Mouse (Mus musculus): ENCODE results near the gene Hdac9. TPM values are rescaled to one million over a fixed set of nuclear protein-coding genes. Genes with fewer than 3 reads are reported as not detected.

The Hdac9 gene
- polyA plus RNA-seq, 1 experiment from 2014 or later, result 1.5 TPM

GRCm38 (mm10) chr12:34906376-34906703 is 10.6 kb downstream of the Hdac9 start:
- Histone ChIP-seq H3K36me3 (ENCODE audit: control insufficient read depth, insufficient read depth, low read length) (no peaks in the 10 kb centered on the region), H3K27ac (replicated peaks) (no peak overlapping the region), H3K9me3 (ENCODE audit: control insufficient read depth, low read length) (no peaks in the 10 kb centered on the region), H3K4me2 (replicated peaks; ENCODE audit: low read depth) (peak overlapping the region; percentile 93), H3K4me3 (ENCODE audit: low read depth, low read length) (peak overlapping the region; percentile 59), H3K4me1 (replicated peaks; ENCODE audit: control insufficient read depth, insufficient read depth) (no peaks in the 10 kb centered on the region), H3K27me3 (ENCODE audit: control insufficient read depth, insufficient read depth, low read length) (peaks cover 3% of the 10 kb centered on the region; the same call in 1 of the 2 replicates), H3K9ac (ENCODE audit: low read length) (peak overlapping the region; percentile 38)
- no peak for ATAC-seq (ENCODE audit: low FRiP score, low TSS enrichment)
- WGBS, result 1% methylated on average over 10 of the region's 10 CpGs
- DNase-seq (ENCODE audit: low spot score), result no peak
- TF ChIP-seq EP300 (optimal IDR thresholded peaks at IDR 0.05) (no peak), CTCF (IDR thresholded peaks at IDR 0.05; ENCODE audit: low read depth) (no peak)

- Histone ChIP-seq H3K4me1 (replicated peaks; ENCODE audit: control insufficient read depth, insufficient read depth) (no peaks in the 10 kb centered on the region), H3K27me3 (ENCODE audit: control insufficient read depth, insufficient read depth, low read length) (no peaks in the 10 kb centered on the region), H3K4me3 (ENCODE audit: low read depth, low read length) (no peak overlapping the region), H3K27ac (replicated peaks) (no peak overlapping the region), H3K4me2 (replicated peaks; ENCODE audit: low read depth) (no peak overlapping the region), H3K36me3 (ENCODE audit: control insufficient read depth, insufficient read depth, low read length) (no peaks in the 10 kb centered on the region), H3K9me3 (ENCODE audit: control insufficient read depth, low read length) (no peaks in the 10 kb centered on the region), H3K9ac (ENCODE audit: low read length) (no peak overlapping the region)
- ATAC-seq (ENCODE audit: low FRiP score, low TSS enrichment) (no peak), DNase-seq (ENCODE audit: low spot score) (no peak)
- WGBS, result 80% methylated on average over 8 of the region's 8 CpGs
- TF ChIP-seq EP300 (optimal IDR thresholded peaks at IDR 0.05) (no peak), CTCF (IDR thresholded peaks at IDR 0.05; ENCODE audit: low read depth) (no peak)
These were observed 16.7 kb downstream of the Hdac9 start for GRCm38 (mm10) chr12:34900241-34900640.

GRCm38 (mm10) chr12:34894867-34895266 is 22.0 kb downstream of the Hdac9 start:
- TF ChIP-seq EP300 (optimal IDR thresholded peaks at IDR 0.05) (no peak), CTCF (IDR thresholded peaks at IDR 0.05; ENCODE audit: low read depth) (peak; percentile 33)
- no peaks in the 10 kb centered on the region for H3K4me1 ChIP-seq (replicated peaks; ENCODE audit: control insufficient read depth, insufficient read depth)
- H3K36me3 ChIP-seq (ENCODE audit: control insufficient read depth, insufficient read depth, low read length), result no peaks in the 10 kb centered on the region
- H3K4me3 ChIP-seq (ENCODE audit: low read depth, low read length), result no peak overlapping the region
- H3K4me2 ChIP-seq (replicated peaks; ENCODE audit: low read depth), result no peak overlapping the region
- no peak for DNase-seq (ENCODE audit: low spot score)
- ATAC-seq (ENCODE audit: low FRiP score, low TSS enrichment), result no peak
- H3K9me3 ChIP-seq (ENCODE audit: control insufficient read depth, low read length), result no peaks in the 10 kb centered on the region
- no peak overlapping the region for H3K27ac ChIP-seq (replicated peaks)
- no peaks in the 10 kb centered on the region for H3K27me3 ChIP-seq (ENCODE audit: control insufficient read depth, insufficient read depth, low read length)
- WGBS, result 73% methylated on average over 5 of the region's 5 CpGs
- H3K9ac ChIP-seq (ENCODE audit: low read length), result no peak overlapping the region

GRCm38 (mm10) chr12:34888694-34889093 is 28.2 kb downstream of the Hdac9 start:
- Histone ChIP-seq H3K9ac (ENCODE audit: low read length) (no peak overlapping the region), H3K27me3 (ENCODE audit: control insufficient read depth, insufficient read depth, low read length) (no peaks in the 10 kb centered on the region), H3K9me3 (ENCODE audit: control insufficient read depth, low read length) (no peaks in the 10 kb centered on the region), H3K4me1 (replicated peaks; ENCODE audit: control insufficient read depth, insufficient read depth) (no peaks in the 10 kb centered on the region), H3K4me2 (replicated peaks; ENCODE audit: low read depth) (no peak overlapping the region), H3K27ac (replicated peaks) (no peak overlapping the region), H3K36me3 (ENCODE audit: control insufficient read depth, insufficient read depth, low read length) (no peaks in the 10 kb centered on the region), H3K4me3 (ENCODE audit: low read depth, low read length) (no peak overlapping the region)
- no peak for ATAC-seq (ENCODE audit: low FRiP score, low TSS enrichment)
- TF ChIP-seq EP300 (optimal IDR thresholded peaks at IDR 0.05) (no peak), CTCF (IDR thresholded peaks at IDR 0.05; ENCODE audit: low read depth) (no peak)
- DNase-seq (ENCODE audit: low spot score), result no peak
- WGBS, result 75% methylated on average over 4 of the region's 4 CpGs

- Histone ChIP-seq H3K4me2 (replicated peaks; ENCODE audit: low read depth) (no peak overlapping the region), H3K4me1 (replicated peaks; ENCODE audit: control insufficient read depth, insufficient read depth) (no peaks in the 10 kb centered on the region), H3K27me3 (ENCODE audit: control insufficient read depth, insufficient read depth, low read length) (no peaks in the 10 kb centered on the region), H3K9ac (ENCODE audit: low read length) (no peak overlapping the region), H3K36me3 (ENCODE audit: control insufficient read depth, insufficient read depth, low read length) (no peaks in the 10 kb centered on the region), H3K27ac (replicated peaks) (no peak overlapping the region), H3K4me3 (ENCODE audit: low read depth, low read length) (no peak overlapping the region), H3K9me3 (ENCODE audit: control insufficient read depth, low read length) (no peaks in the 10 kb centered on the region)
- DNase-seq (ENCODE audit: low spot score), result no peak
- TF ChIP-seq EP300 (optimal IDR thresholded peaks at IDR 0.05) (no peak), CTCF (IDR thresholded peaks at IDR 0.05; ENCODE audit: low read depth) (no peak)
- ATAC-seq (ENCODE audit: low FRiP score, low TSS enrichment), result no peak
- WGBS, result 75% methylated on average over 2 of the region's 2 CpGs
These were observed 42.0 kb downstream of the Hdac9 start for GRCm38 (mm10) chr12:34874926-34875325.

- Histone ChIP-seq H3K4me3 (ENCODE audit: low read depth, low read length) (no peak overlapping the region), H3K9ac (ENCODE audit: low read length) (no peak overlapping the region), H3K36me3 (ENCODE audit: control insufficient read depth, insufficient read depth, low read length) (no peaks in the 10 kb centered on the region), H3K9me3 (ENCODE audit: control insufficient read depth, low read length) (no peaks in the 10 kb centered on the region), H3K4me2 (replicated peaks; ENCODE audit: low read depth) (no peak overlapping the region), H3K4me1 (replicated peaks; ENCODE audit: control insufficient read depth, insufficient read depth) (no peaks in the 10 kb centered on the region), H3K27me3 (ENCODE audit: control insufficient read depth, insufficient read depth, low read length) (no peaks in the 10 kb centered on the region), H3K27ac (replicated peaks) (no peak overlapping the region)
- ATAC-seq (ENCODE audit: low FRiP score, low TSS enrichment) (no peak), DNase-seq (ENCODE audit: low spot score) (no peak)
- no peak for TF ChIP-seq EP300 (optimal IDR thresholded peaks at IDR 0.05)
- TF ChIP-seq CTCF (IDR thresholded peaks at IDR 0.05; ENCODE audit: low read depth), result no peak
- 66% methylated on average over 7 of the region's 7 CpGs for WGBS
These were observed 45.9 kb downstream of the Hdac9 start for GRCm38 (mm10) chr12:34871028-34871427.

All from stomach, postnatal 0 days (tissue).